Mouse (Mus musculus) left cerebral cortex, postnatal 4 days (tissue): ENCODE data around the gene Casp8. TPM values are rescaled to one million over a fixed set of nuclear protein-coding genes. Genes with fewer than 3 reads are reported as not detected.
"Not testable (repeated sequence)": the region's sequence is repeated elsewhere in the genome, so short reads cannot be mapped to it uniquely, and the experiment has no call there.

Source experiments
- DNase-seq: peaks from one replicate; pipeline ENCODE4 v3.0.0-alpha.2; 2022
- intact Hi-C: fragments of 180-260 bp; cut with DNase I; formaldehyde crosslinking; loops from one replicate; pipeline ENCODE4 v1.15.1; 2025
- total RNA-seq, 2 experiments: library from RNA; stranded (reverse); gene quantifications; 2 replicates each; pipeline ENCODE4 v1.2.3; 2021

The Casp8 gene
- total RNA-seq, result 1 to 10 TPM; 4.6 to 5.6 TPM

DNA sequence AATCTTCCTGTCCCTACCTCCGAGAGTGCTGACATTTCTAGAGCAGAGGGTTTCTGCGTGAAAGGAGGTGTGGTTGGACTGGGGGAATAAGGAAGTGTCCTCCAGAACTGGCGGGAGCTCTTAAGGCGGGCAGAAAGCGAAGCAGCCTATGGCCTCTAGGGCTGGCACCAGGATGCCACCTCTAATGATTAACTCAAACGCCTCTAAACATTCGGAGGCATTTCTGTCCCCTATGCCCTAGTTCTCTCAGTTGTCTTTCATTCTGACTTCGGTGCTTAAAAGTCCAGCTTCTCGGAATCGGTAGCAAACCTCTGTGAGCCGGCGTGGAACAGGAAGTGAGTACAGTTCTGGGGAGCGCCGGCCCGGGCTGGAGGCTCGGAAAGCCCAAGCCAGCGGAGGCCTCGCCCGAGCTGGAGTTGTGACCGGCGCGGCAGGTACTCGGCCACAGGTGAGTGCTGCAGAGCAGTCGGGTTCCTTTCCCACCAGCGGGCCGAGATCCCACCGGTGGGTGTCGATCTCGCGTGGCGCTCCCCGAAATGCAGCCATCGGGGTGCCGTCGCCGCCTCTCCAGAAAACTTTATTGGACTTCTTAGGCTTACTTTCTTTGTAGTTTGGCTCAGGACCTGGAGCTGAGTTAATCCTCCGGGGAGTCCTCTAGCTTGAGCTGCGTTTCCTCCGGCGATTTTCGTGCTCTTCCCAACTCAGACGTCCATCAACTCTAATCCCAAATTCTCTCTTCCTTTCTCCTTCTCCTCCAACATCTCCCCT, at the start of gene Casp8:
Gene Casp8, plus strand, starts transcription at position 84 of the 768 bp plus-strand sequence.
- DNase-seq, result no peak
- intact Hi-C loops, result no loop called here

- DNase-seq, result peak; percentile 36
- intact Hi-C loops, result no loop called here
These were observed 48.3 kb upstream of the Casp8 start for GRCm38 (mm10) chr1:58746880-58747279.

GRCm38 (mm10) chr1:58759451-58759850, 35.7 kb upstream of the Casp8 start:
- intact Hi-C loops, result no loop called here
- no peak for DNase-seq

- no peak for DNase-seq
- intact Hi-C loops, result no loop called here
These were observed 34.6 kb upstream of the Casp8 start for GRCm38 (mm10) chr1:58760581-58760980.

DNA sequence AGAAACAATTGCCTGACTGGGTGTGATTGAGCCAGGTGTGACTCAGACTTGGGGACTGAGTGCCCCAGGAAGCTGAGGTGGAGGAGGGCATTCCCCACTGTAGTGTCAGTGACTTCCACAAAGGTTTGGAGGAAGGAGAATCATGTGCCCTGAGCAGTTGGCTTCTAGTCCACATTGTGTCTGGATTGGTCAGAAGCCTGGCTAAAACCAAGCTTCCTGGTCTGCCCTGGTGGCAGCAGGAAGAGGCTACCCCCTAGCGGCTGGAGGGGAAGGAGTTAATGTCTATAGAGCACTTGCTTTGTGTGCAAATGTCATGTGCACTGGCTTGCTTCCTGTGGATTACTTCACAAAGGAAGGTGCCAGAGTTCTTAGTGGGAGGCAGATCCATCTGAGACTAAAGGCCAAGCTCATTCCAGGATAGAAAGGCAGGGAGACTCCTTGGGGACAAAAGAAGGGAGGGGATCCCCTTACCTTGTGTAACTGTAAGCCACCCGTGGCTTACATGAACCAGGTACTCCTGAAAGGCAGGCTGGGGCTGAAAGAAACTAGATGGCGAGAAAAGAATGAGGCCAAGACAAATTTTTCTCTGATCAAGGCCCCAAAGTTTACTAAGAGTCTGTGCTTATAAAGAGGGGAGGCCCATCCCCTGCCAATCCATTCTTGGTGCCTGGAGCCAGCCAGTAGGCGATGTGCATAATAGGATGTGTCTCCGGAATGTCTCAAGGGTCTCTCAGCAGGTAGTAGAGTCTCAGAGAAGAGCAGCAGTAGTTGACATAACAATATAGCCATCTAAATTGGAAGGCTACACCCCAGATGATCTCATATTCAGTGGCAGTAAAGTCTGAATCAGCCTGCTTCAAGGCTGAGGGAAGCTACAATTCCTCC, 33.5 kb upstream of the Casp8 start:
- DNase-seq, intact Hi-C loops: not testable (repeated sequence)

GRCm38 (mm10) chr1:58762576-58762975, 32.6 kb upstream of the Casp8 start:
- no peak for DNase-seq
- intact Hi-C loops, result no loop called here

GRCm38 (mm10) chr1:58766446-58766845, 28.7 kb upstream of the Casp8 start:
- intact Hi-C loops, result not testable (repeated sequence)

GRCm38 (mm10) chr1:58769136-58769535, 26.0 kb upstream of the Casp8 start:
- intact Hi-C loops, result no loop called here
- no peak for DNase-seq

More at GRCm38 (mm10) chr1:58766446-58766845, 28.7 kb upstream of the Casp8 start:
- not testable (repeated sequence) for DNase-seq

DNA sequence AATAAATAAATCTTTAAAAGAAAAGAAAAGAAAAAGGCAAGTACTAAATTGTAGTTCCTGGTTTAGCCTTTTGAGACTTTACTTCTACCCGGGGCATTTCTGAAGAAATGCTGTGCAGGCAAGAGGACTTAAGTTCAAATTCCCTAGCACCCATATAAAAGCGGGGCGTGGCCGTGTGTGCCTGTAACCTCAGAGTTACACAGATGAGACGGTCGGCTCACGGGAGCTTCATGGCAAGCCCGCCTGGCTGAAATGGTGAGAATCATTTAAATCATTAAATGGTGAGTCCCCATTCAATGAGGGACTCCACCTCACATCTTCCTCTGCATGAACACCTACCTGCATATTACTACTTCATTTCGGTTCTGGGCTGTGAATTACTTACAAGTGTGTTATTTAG, 25.5 kb upstream of the Casp8 start:
- DNase-seq, result no peak
- intact Hi-C loops, result loop anchor here (5.0 to 10.0 kb wide), 3 partner anchors 128 to 855 kb away; no protein-coding TSS in a partner anchor

GRCm38 (mm10) chr1:58770111-58770720, 25.0 kb upstream of the Casp8 start:
- intact Hi-C loops, result loop anchor here (5.0 to 10.0 kb wide), 3 partner anchors 127 to 855 kb away; no protein-coding TSS in a partner anchor
- DNase-seq, result peak; percentile 28

DNA sequence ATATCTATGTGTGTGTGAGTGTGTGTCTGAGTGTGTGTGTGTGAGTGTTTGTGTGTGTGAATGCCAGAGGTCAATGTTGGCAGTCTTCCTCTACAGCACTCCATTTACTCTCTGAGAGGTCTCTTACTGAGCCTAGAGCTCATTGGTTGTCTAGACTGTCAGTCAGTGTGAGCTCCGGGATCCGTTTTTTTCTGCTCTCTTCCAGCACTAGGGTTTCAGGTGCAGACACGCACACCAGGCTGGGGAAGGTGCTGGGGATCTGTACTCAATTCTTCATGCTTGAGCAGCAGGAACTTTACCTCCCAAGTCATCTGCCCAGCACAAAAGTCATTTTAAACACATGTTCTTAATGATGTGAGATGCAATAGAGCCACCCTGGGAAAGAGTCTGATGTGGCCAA, 23.1 kb upstream of the Casp8 start:
- no peak for DNase-seq
- intact Hi-C loops, result loop anchor here (5.0 to 10.0 kb wide), 3 partner anchors 125 to 853 kb away; no protein-coding TSS in a partner anchor

GRCm38 (mm10) chr1:58773280-58773679, 21.9 kb upstream of the Casp8 start:
- intact Hi-C loops, result loop anchor here (5.0 to 10.0 kb wide), 3 partner anchors 124 to 852 kb away; no protein-coding TSS in a partner anchor
- no peak for DNase-seq

DNA sequence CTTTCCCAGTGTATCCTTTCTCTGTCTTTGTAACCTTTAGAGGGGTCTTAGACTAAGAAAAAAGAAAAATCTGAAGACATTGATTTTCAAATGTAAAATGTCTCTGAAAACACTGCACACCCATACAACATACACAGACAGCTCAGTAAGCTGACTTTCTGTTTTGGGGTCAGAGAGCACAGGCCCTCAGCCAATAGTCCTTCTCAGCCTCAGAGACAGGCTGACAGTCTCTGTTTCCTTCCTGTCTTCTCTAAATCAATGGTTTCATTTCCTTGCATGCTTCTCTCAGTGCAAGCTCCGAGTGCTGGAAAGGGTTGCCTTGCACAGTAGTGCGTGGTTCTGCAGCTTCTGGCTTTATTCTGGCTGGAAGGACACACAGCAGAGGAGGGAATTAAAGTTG, 21.3 kb upstream of the Casp8 start:
- no peak for DNase-seq
- intact Hi-C loops, result loop anchor here (5.0 to 10.0 kb wide), 3 partner anchors 123 to 851 kb away; no protein-coding TSS in a partner anchor

DNA sequence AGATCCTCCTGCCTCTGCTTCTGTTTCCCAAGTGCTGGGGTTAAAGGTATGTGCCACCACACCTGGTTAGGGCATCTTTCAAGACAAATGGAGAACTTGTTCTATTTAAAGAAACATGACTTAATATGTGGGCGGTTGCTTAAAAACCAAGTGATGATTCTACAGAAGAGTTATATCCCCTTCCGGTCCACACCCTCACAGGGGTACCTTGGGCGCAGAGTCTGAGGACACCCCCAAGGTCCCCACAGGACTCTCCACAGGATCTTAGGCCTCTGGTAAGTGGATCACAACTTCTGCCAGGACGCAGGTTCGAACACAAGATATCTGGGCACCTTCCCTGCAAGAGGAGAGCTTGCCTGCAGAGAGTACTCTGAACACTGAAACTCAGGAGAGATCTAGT, 19.8 kb upstream of the Casp8 start:
- intact Hi-C loops, result loop anchor here (10.0 kb wide), 2 partner anchors 209 to 849 kb away; no protein-coding TSS in a partner anchor
- DNase-seq, result no peak

DNA sequence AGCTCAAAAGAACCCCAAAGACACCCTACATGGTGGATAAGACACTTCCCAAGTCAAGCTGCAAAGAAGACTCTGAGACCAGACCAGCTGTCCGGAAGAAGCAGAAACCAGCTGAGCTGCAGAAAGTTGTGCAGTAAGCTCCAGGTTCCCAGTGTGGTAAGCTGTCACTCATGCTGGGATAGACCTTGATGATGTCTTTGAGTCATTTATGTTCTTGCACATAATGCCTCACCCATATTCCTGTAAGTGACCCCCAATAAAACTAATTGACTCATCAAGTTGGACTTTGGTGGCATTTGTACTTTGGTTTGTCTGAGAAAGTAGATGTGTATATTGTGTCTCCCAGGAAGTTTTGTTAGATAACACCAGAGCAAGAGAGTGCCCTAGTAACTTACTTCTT, 17.6 kb upstream of the Casp8 start:
- intact Hi-C loops, result loop anchor here (10.0 kb wide), 2 partner anchors 207 to 847 kb away; no protein-coding TSS in a partner anchor
- DNase-seq, result no peak

DNA sequence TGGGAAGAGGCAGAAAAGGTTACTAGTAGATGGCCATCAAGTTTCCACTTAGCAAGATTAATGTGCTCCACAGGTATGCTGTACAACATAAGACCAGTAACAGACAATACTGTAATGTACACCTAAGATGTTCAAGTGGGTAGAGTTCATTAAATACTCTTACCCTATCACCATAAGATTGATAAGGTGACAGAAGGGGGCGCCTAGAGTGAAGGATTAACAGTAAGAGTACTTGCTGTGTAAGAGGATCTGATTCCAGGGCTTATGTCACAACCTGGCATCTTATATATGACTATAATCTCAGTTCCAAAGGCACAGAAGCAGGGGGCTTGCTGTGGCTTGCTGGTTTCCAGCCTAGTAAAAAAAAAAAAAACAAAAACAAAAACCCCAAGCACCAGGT, 16.9 kb upstream of the Casp8 start:
- intact Hi-C loops, result loop anchor here (10.0 kb wide), 2 partner anchors 207 to 847 kb away; no protein-coding TSS in a partner anchor
- no peak for DNase-seq

DNA sequence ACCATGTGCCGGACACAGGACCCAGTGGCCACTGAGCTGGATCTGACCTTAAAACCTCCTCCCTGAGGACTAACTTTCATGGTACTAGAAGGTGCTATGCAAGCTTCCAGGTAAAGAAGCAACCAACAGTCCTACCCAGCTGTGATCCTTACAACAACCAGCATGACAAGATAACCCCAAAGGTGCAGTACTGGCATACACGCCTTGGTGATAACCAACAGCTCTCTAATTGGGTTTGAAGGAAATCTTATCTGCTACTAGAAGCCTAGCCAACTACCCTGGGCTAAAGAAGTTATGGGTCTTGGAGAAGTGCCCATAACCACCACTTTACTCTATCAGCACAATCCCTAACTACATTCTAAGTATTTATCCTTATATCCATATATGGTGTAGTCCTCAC, 8.9 kb upstream of the Casp8 start:
- intact Hi-C loops, result no loop called here
- no peak for DNase-seq

DNA sequence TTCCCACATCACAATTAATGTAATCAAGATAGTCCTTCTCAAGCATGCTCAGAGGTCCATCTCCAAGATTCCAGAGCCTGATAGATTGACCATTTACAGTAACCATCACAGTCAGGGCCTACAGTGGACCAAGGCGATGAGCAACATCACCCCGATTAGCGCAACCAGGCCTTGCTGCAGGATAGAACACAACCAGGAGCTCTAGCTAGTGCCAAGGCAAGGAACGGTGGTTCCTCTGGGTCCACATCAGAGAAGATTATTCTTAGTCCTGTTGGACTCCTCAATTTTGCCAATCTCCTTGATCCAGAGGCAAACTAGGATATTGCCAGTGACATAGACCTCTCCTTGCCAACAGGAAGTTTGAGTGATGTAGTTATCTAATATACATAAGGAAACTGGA, 6.8 kb upstream of the Casp8 start:
- no peak for DNase-seq
- intact Hi-C loops, result no loop called here

GRCm38 (mm10) chr1:58794705-58795104, 469 bp upstream of the Casp8 start:
- intact Hi-C loops, result no loop called here
- DNase-seq, result no peak

DNA sequence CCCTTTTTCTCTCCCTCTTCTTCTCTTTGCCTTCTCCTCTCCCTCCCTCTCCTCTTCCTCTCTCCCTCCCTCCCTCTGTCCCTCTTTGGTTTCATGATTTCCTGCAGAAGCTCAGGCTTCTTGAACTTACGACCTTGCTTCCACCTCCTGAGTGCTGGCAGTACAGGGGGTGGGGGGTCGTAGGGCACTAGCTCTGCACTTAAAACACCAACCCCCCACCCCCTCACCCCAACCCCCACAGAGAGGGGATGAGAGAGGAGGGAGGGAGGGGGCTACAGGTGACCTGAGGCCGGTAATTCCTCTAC, 837 bp downstream of the Casp8 start:
- intact Hi-C loops, result no loop called here
- no peak for DNase-seq

GRCm38 (mm10) chr1:58796853-58797252, 1.7 kb downstream of the Casp8 start:
- no peak for DNase-seq
- intact Hi-C loops, result no loop called here
